Mouse (Mus musculus): ENCODE results near the gene Cntn5. TPM values are rescaled to one million over a fixed set of nuclear protein-coding genes. Genes with fewer than 3 reads are reported as not detected.
A peak's percentile ranks its signal among the peaks of the same experiment; 100 is the strongest.

Cntn5 gene
- polyA plus RNA-seq, 1 experiment from 2014 or later = 0.63 TPM

DNA sequence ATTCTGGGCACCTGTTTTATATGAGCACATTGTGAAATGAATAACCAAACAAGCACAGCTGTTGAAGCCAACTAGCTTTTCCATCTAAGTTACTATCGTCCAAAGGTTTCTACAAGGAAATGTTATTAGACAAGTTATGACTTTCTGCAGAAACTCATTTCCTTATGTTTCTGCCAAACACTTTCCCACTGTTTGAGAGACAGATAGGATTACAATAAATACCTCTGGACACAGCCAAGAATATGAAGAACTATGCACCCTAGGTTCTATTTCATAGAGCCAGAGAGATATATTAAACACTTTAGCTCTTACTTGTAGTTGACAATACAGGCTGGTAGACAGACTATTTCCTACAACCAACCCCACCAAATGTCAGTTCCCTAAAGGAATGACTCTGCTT lies 383.5 kb downstream of the Cntn5 start:
- no peak for DNase-seq (ENCODE audit: low spot score)
- WGBS = 85% methylated on average over 1 of the region's 1 CpGs
- no peak overlapping the region for H3K27ac ChIP-seq (replicated peaks)
- H3K4me1 ChIP-seq = no peaks in the 10 kb centered on the region
- H3K9me3 ChIP-seq (replicated peaks) = no peaks in the 10 kb centered on the region
- H3K27me3 ChIP-seq (ENCODE audit: low read depth, poor library complexity, severe bottlenecking) = no peaks in the 10 kb centered on the region
- no peak overlapping the region for H3K4me3 ChIP-seq
- no peaks in the 10 kb centered on the region for H3K36me3 ChIP-seq

- no peaks in the 10 kb centered on the region for H3K9me3 ChIP-seq (replicated peaks)
- DNase-seq (ENCODE audit: low spot score) = no peak
- H3K36me3 ChIP-seq = no peaks in the 10 kb centered on the region
- H3K4me3 ChIP-seq = no peak overlapping the region
- no peaks in the 10 kb centered on the region for H3K4me1 ChIP-seq
- H3K27ac ChIP-seq (replicated peaks) = no peak overlapping the region
- no peaks in the 10 kb centered on the region for H3K27me3 ChIP-seq (ENCODE audit: low read depth, poor library complexity, severe bottlenecking)
These were observed 412.3 kb downstream of the Cntn5 start for GRCm38 (mm10) chr9:10492243-10492642.

GRCm38 (mm10) chr9:10471484-10472125 lies 433.0 kb downstream of the Cntn5 start:
- 81% methylated on average over 4 of the region's 4 CpGs for WGBS
- no peak for DNase-seq (ENCODE audit: low spot score)
- H3K27ac ChIP-seq (replicated peaks) = no peak overlapping the region
- no peaks in the 10 kb centered on the region for H3K36me3 ChIP-seq
- H3K4me1 ChIP-seq = no peaks in the 10 kb centered on the region
- no peaks in the 10 kb centered on the region; the same call in 1 of the 2 replicates for H3K9me3 ChIP-seq (replicated peaks)
- H3K27me3 ChIP-seq (ENCODE audit: low read depth, poor library complexity, severe bottlenecking) = no peaks in the 10 kb centered on the region
- no peak overlapping the region for H3K4me3 ChIP-seq

- DNase-seq (ENCODE audit: low spot score) = no peak
These were observed 439.8 kb downstream of the Cntn5 start for GRCm38 (mm10) chr9:10464758-10465157.

DNA sequence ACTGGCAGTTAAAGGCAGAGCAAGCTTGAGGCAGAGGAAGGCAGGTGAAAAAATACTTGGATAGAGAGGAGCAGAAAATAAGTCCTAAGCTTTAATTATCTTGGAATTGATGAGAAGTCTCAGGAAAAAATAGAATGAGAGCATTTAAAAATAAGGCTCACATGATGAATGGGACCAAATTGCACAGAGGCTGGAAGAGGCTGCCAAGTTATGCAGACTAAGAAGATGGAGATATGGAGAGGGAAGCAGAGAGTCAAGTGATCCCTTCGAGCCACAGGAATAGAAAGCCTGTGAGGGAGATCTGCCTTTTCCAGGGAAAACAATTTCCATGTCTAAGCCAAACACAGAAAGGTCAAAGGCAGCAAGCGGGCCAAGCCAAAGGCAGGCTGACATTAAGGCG lies 446.7 kb downstream of the Cntn5 start:
- no peaks in the 10 kb centered on the region for H3K27me3 ChIP-seq (ENCODE audit: low read depth, poor library complexity, severe bottlenecking)
- DNase-seq (ENCODE audit: low spot score) = no peak
- no peak overlapping the region for H3K27ac ChIP-seq (replicated peaks)
- H3K36me3 ChIP-seq = no peaks in the 10 kb centered on the region
- peaks cover 8% of the 10 kb centered on the region; the same call in 1 of the 2 replicates for H3K4me1 ChIP-seq
- no peaks in the 10 kb centered on the region for H3K9me3 ChIP-seq (replicated peaks)
- WGBS = 46% methylated on average over 3 of the region's 3 CpGs
- H3K4me3 ChIP-seq = no peak overlapping the region

More at GRCm38 (mm10) chr9:10464758-10465157, 439.8 kb downstream of the Cntn5 start:
- Histone ChIP-seq H3K27me3 (ENCODE audit: low read depth, poor library complexity, severe bottlenecking) (no peaks in the 10 kb centered on the region), H3K27ac (replicated peaks) (no peak overlapping the region), H3K4me1 (no peaks in the 10 kb centered on the region), H3K9me3 (replicated peaks) (no peaks in the 10 kb centered on the region), H3K36me3 (no peaks in the 10 kb centered on the region), H3K4me3 (no peak overlapping the region)

- Histone ChIP-seq H3K36me3 (no peaks in the 10 kb centered on the region), H3K9me3 (replicated peaks) (no peaks in the 10 kb centered on the region), H3K27ac (replicated peaks) (0 out of 2 replicates have a peak overlapping the region, but pooled peaks have one; percentile 6), H3K27me3 (ENCODE audit: low read depth, poor library complexity, severe bottlenecking) (no peaks in the 10 kb centered on the region), H3K4me3 (no peak overlapping the region), H3K4me1 (peaks cover 25% of the 10 kb centered on the region)
- WGBS = 20% methylated on average over 3 of the region's 3 CpGs
- peak; percentile 24 for DNase-seq (ENCODE audit: low spot score)
These were observed 455.5 kb downstream of the Cntn5 start for GRCm38 (mm10) chr9:10448987-10449563.

DNA sequence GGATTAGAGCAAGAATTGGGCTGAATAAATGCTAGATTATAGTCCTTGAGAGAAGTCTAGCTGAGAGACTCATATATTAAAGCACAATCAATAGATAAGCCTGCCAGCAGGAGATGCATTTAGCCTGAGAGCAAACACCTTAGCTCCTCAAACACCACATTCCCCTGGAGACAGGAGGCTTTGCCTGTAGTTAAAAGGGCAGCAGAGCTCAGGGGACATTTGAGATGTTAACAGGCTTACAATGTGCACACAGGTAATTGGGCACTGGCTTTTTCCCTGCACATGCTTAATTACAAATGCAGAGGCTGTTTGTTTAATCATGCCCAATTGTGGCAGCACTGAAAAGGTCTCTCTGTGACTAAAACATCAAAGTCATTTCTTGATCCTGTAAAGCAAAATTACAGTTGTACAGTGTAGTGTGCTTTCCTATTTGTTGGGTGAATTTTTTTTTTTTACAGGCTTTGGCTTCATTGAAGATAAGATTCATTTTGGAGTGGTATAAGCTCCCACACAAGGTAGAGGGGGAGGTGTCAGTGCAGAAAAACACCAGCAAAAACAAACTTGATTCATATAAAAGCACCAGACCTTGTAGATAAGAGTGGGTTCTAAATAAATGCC lies 457.2 kb downstream of the Cntn5 start:
- no peak overlapping the region for H3K27ac ChIP-seq (replicated peaks)
- no peaks in the 10 kb centered on the region for H3K36me3 ChIP-seq
- peaks cover 25% of the 10 kb centered on the region for H3K4me1 ChIP-seq
- no peak for DNase-seq (ENCODE audit: low spot score)
- no peaks in the 10 kb centered on the region for H3K9me3 ChIP-seq (replicated peaks)
- no peak overlapping the region for H3K4me3 ChIP-seq
- no peaks in the 10 kb centered on the region for H3K27me3 ChIP-seq (ENCODE audit: low read depth, poor library complexity, severe bottlenecking)

DNA sequence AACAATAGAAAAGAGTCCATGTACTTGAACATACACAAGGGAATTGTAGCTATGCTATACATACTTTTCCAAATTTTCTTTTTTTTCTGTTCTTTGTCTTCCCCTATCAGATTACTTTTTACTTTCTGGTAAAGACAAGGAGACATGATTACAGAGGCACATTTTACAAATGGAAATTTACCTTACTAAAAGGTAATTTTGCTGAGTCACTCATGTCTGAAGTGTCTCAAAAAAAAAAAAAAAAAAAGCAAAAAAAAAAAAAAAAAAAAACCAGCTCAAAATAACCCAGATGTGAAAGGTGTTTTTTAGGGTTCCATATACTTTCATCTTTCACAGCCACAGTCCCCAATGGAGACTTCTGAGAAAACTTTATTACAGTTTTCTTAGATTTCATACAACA lies 492.5 kb downstream of the Cntn5 start:
- Histone ChIP-seq H3K4me1 (no peaks in the 10 kb centered on the region), H3K4me3 (no peak overlapping the region), H3K36me3 (no peaks in the 10 kb centered on the region), H3K9me3 (replicated peaks) (no peaks in the 10 kb centered on the region), H3K27me3 (ENCODE audit: low read depth, poor library complexity, severe bottlenecking) (no peaks in the 10 kb centered on the region), H3K27ac (replicated peaks) (no peak overlapping the region)
- DNase-seq (ENCODE audit: low spot score) = no peak

DNA sequence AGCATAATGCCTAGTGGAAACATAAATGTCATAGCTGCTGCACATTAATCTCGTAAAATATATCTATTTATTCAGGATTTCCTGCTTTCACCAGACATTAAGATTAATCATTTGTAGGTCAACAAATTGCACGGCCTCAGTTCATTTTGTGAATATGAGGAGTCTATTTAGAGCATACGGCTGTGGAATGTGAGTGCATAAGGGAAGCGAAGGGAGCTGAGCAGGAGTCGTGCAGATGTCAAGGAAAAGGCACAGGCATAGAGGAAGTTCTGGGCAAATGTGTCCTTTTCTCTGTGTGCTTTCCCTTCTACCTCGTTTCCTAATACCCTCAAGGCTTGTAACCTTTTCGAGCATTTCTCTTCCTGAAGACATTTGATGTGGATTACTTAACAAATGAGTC lies 504.5 kb downstream of the Cntn5 start:
- WGBS = 80% methylated on average over 7 of the region's 7 CpGs
- H3K36me3 ChIP-seq = no peaks in the 10 kb centered on the region
- H3K9me3 ChIP-seq (replicated peaks) = no peaks in the 10 kb centered on the region
- H3K4me1 ChIP-seq = no peaks in the 10 kb centered on the region
- H3K27ac ChIP-seq (replicated peaks) = no peak overlapping the region
- no peaks in the 10 kb centered on the region for H3K27me3 ChIP-seq (ENCODE audit: low read depth, poor library complexity, severe bottlenecking)
- no peak overlapping the region for H3K4me3 ChIP-seq
- no peak for DNase-seq (ENCODE audit: low spot score)

DNA sequence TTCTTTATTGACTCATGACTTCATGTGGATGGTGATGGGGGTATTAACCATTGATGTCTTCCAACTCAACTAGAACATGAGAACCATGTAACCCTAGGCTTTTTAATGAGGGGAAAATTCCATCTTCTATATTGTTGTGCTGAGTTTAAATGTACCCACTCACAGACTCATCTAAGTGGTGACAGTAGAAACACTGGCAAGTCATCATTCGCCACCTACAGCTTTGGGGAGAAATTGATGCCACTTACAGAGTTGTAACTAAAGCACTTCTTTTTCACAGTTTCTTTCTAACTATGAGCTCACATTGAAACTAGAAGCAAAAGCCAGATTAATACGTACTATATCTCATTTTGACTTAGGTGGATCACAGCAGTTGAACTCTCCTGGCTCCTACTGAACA lies 514.7 kb downstream of the Cntn5 start:
- H3K4me1 ChIP-seq = no peaks in the 10 kb centered on the region
- WGBS = 91% methylated on average over 2 of the region's 2 CpGs
- no peak overlapping the region for H3K27ac ChIP-seq (replicated peaks)
- DNase-seq (ENCODE audit: low spot score) = no peak
- H3K36me3 ChIP-seq = no peaks in the 10 kb centered on the region
- no peaks in the 10 kb centered on the region for H3K9me3 ChIP-seq (replicated peaks)
- no peak overlapping the region for H3K4me3 ChIP-seq
- H3K27me3 ChIP-seq (ENCODE audit: low read depth, poor library complexity, severe bottlenecking) = no peaks in the 10 kb centered on the region

- Histone ChIP-seq H3K27me3 (ENCODE audit: low read depth, poor library complexity, severe bottlenecking) (no peaks in the 10 kb centered on the region), H3K9me3 (replicated peaks) (no peaks in the 10 kb centered on the region), H3K36me3 (no peaks in the 10 kb centered on the region), H3K27ac (replicated peaks) (no peak overlapping the region), H3K4me3 (no peak overlapping the region), H3K4me1 (no peaks in the 10 kb centered on the region)
- no peak for DNase-seq (ENCODE audit: low spot score)
- 85% methylated on average over 1 of the region's 1 CpGs for WGBS
These were observed 520.1 kb downstream of the Cntn5 start for GRCm38 (mm10) chr9:10384455-10384854.

DNA sequence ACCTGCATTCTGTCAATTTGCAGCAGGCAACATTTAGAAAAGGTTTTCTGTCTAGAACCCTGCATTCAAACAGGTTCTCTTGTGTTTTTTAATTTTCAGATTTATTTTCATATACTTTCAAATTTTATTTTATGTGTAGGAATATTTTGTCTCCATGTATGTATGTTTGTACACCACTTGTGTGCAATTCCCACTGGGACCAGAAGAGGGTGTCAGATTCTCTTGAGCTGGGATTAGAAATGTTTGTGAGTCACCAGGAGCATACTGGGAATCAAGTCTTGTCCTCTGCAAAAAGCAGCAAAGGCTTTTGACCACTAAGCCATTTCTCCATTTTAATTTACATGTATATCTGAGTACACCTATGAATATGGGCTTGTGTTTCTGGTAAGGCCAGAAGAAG lies 521.4 kb downstream of the Cntn5 start:
- H3K4me3 ChIP-seq = no peak overlapping the region
- H3K27ac ChIP-seq (replicated peaks) = no peak overlapping the region
- H3K9me3 ChIP-seq (replicated peaks) = no peaks in the 10 kb centered on the region
- DNase-seq (ENCODE audit: low spot score) = no peak
- no peaks in the 10 kb centered on the region for H3K36me3 ChIP-seq
- no peaks in the 10 kb centered on the region for H3K4me1 ChIP-seq
- H3K27me3 ChIP-seq (ENCODE audit: low read depth, poor library complexity, severe bottlenecking) = no peaks in the 10 kb centered on the region

DNA sequence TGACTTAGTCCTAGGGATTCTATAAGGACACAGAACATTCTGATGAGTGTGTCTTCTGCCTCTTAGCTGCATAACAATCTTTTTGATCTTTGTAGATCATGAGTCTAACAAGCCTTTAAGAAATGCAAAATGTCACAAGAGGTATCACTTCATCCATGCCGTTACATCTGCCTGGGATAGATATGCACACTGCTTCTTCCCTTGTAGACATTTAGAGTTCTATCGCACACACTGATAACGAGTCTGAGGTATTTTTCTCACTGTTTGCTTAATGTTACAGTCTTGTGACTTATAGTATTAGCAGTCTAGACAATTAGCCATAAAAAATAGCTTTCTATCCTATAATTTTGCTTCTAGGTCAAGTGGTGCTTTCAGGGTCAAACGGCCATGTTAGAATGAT lies 522.9 kb downstream of the Cntn5 start:
- no peak for DNase-seq (ENCODE audit: low spot score)
- H3K9me3 ChIP-seq (replicated peaks) = no peaks in the 10 kb centered on the region
- no peaks in the 10 kb centered on the region for H3K36me3 ChIP-seq
- no peaks in the 10 kb centered on the region for H3K27me3 ChIP-seq (ENCODE audit: low read depth, poor library complexity, severe bottlenecking)
- H3K27ac ChIP-seq (replicated peaks) = no peak overlapping the region
- 93% methylated on average over 4 of the region's 4 CpGs for WGBS
- no peaks in the 10 kb centered on the region for H3K4me1 ChIP-seq
- H3K4me3 ChIP-seq = no peak overlapping the region

Data from midbrain, embryonic 10.5 days (tissue).